Mouse (Mus musculus) embryo, embryonic 11.5 days (tissue): ENCODE data around the gene Olfr170.
"Not testable (repeated sequence)": the region's sequence is repeated elsewhere in the genome, so short reads cannot be mapped to it uniquely, and the experiment has no call there.

Source experiments
- DNase-seq: peaks from one replicate; pipeline ENCODE4 v3.0.0-alpha.2; 2012; ENCODE audit warnings: low read depth, low spot score

Gene Olfr170

GRCm38 (mm10) chr16:19611782-19612181 lies at the start of gene Olfr170:
Gene Olfr170 (minus strand): TSS chr16:19611882.
- DNase-seq = not testable (repeated sequence)

- DNase-seq = no peak
Measured at GRCm38 (mm10) chr16:19629816-19630215, 18.1 kb upstream of the Olfr170 start, which contains the start of gene Olfr171. Gene Olfr171 (minus strand): TSS chr16:19629916.

GRCm38 (mm10) chr16:19603166-19603565 lies 8.5 kb downstream of the Olfr170 start:
- DNase-seq = no peak

GRCm38 (mm10) chr16:19571709-19572108 lies 40.0 kb downstream of the Olfr170 start, which contains the start of gene Olfr169:
Gene Olfr169 (minus strand): TSS chr16:19571809.
- not testable (repeated sequence) for DNase-seq
